Mouse (Mus musculus): Measurements from ENCODE around the gene Cyb5r4.
"Not testable (repeated sequence)": the region's sequence is repeated elsewhere in the genome, so short reads cannot be mapped to it uniquely, and the experiment has no call there.

GRCm38 (mm10) chr9:87071566-87071965, 49.8 kb downstream of the Cyb5r4 start:
- TF ChIP-seq POLR2A (IDR thresholded peaks at IDR 0.05; ENCODE audit: low read depth, low read length); CTCF (conservative IDR thresholded peaks at IDR 0.05; ENCODE audit: insufficient read depth, insufficient read length, low read depth, low read length): not testable (repeated sequence)
